Mouse (Mus musculus) adrenal gland, adult 8-10 months (tissue): Measurements from ENCODE around the gene Mog. TPM values are rescaled to one million over a fixed set of nuclear protein-coding genes. Genes with fewer than 3 reads are reported as not detected.
"Not testable (repeated sequence)": the region's sequence is repeated elsewhere in the genome, so short reads cannot be mapped to it uniquely, and the experiment has no call there.

Source experiments
- DNase-seq: peaks from one replicate; pipeline ENCODE4 v3.0.0; 2022
- total RNA-seq, 4 experiments: library from RNA; stranded (reverse); gene quantifications; 2 replicates each; pipeline ENCODE4 v1.2.4; 2022

Mog gene
- total RNA-seq, 4 experiments from 2014 or later = not detected

DNA sequence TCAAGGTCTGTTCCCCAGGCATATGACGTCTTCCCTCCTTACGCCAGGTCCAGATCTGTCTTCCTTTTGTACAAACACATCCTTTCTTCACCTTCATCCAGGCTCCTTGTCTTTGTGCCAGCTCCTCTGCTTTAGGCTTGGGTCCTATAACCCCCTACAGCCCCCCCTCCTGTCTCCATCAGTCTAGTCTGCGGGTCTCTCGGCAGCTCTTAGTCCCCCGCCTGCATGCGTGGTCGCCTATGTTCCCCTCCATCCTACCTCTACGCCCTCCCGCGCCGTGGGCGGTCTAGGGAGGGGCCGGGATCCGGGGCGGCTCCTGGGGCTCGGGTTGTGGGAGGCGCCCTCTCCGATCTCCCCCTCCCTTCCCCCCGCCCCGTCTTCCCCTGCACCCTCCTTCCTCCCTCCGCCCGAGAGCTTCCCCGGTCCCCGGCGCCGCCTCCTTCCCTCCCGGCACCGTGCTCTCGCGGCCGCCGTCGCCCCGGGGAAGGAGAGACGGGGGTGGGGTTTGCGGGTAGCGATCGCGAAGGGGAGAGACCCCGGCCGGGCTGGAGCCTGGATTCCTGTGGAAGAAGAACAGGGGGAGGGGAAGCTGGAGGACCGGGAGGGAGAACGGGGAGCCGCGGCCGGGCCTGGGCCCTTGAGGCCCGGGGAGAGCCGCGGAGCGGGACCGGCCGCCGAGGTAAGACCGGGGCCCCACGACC is 22.6 kb upstream of the Mog start, which contains the start of gene Gabbr1:
TSS of gene Gabbr1 (plus strand) at position 356 of the 701 bp plus-strand sequence.
- DNase-seq = peak; percentile 66

DNA sequence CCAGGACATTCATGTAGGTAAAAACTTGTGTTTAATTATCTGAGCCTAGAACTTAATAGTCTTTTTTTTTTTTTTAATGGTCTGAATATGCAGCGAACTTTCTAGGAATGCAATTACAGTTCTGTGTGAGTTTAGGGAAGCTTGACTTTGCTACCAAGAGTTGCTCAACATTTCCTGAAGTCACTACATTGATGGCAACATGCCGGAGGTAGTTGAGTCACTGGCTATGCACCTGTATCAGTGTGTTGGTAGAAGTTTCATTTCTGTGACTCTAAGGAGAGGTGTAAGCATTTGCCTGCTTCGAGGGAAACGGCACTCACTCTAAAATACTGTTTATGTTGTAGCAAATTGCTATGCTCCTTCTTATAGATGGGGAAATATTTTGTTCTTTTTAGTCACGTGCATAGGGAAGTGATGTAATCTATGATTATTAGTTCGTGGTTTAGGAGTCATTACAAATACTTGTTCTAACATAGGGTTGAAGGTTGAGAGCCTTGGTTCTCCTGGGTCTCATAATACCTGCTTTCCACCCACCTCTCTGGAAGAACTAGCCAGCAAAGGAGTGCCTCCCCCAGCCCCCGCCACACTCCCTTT is 21.6 kb upstream of the Mog start:
- no peak for DNase-seq

- no peak for DNase-seq
These were observed 16.1 kb upstream of the Mog start for GRCm38 (mm10) chr17:37039127-37039894.

GRCm38 (mm10) chr17:37029162-37029561 is 6.0 kb upstream of the Mog start:
- no peak for DNase-seq

DNA sequence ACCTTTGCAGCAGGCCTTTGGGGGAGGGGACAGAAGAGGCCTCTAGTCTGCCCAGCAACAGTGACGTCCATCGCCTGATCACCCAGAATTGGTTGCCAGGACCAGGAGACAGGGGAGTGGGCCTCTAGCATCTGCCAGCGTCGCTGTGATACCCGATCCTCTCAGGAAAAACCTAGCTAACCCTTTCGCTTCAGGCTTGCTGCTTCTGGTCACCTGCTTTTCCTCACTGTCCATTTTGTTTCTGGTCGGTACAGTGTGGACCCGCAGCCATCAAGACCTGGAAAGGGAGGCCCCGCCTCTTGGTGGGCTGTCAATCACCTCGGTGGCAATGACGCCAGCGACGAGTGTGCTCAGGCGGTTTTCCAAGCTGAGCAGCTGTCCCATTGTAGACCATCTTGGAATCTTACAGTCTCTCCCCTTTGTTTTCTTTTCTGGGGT is 5.5 kb upstream of the Mog start:
- peak; percentile 79 for DNase-seq

- no peak for DNase-seq
These were observed 5.0 kb upstream of the Mog start for GRCm38 (mm10) chr17:37028212-37028611.

DNA sequence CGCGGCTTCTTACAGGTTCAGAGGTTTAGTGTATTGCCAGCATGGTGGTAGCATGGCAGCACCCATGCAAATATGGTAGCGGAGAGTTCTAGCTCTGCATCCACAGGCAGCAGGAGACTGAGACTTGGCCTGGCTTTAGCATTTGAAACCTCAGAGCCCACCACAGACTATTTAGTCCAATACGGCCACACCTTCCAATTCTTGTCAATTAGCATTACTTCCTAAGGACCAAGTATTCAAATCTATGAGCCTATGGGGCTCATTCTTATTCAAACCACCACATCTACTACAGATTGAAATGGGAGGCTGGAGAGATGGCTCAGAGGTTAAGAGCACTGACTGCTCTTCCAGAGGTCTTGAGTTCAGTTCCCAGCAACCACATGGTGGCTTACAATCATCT is 4.3 kb upstream of the Mog start:
- DNase-seq = no peak

GRCm38 (mm10) chr17:37026425-37026824 is 3.2 kb upstream of the Mog start:
- no peak for DNase-seq

DNA sequence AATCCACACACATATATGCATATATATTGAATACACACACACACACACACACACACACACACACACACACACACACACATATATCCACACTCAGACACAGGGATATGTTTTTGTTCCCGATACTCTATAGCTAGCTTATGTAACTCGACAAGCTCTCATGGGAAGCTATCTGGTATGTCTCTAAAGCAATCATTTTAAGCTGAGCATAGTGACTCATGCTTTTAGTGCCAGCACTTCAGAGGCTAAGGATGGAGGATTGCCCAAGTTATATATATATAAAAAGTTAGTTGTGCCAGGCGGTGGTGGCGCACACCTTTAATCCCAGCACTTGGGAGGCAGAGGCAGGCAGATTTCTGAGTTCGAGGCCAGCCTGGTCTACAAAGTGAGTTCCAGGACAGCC is 4.0 kb downstream of the Mog start:
- DNase-seq = not testable (repeated sequence)

GRCm38 (mm10) chr17:37018328-37018727 is 4.9 kb downstream of the Mog start:
- DNase-seq = no peak

- DNase-seq = no peak
These were observed 6.9 kb downstream of the Mog start for GRCm38 (mm10) chr17:37016333-37016732.

GRCm38 (mm10) chr17:37012141-37012540 is 11.1 kb downstream of the Mog start:
- DNase-seq = no peak

- DNase-seq = no peak
These were observed 11.5 kb downstream of the Mog start for GRCm38 (mm10) chr17:37011719-37012118.

DNA sequence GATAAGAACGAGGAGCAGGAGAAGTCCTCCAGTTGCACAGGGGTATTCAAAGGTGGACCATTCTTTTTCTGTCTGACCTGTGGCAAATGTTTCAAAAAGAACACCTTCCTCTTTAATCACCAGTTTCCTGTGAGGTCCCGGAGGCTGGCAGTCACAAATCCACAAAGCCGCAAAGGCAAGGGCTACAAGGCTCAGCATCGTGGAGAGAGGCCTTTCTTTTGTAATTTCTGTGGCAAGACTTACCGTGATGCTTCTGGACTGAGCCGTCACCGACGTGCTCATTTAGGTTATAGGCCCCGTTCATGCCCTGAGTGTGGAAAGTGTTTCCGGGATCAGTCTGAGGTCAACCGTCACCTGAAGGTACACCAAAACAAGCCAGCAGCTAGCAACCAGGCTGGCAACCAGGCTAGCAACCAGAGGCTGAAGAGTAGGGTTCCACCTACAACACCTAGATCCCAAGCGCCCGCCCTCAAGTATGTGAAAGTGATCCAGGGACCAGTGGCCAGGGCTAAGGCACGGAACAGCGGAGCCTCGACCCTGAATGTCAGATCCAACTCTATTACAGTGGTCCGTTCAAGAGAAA is 13.6 kb downstream of the Mog start:
- DNase-seq = no peak

- no peak for DNase-seq
These were observed 15.0 kb downstream of the Mog start for GRCm38 (mm10) chr17:37008161-37008560.

- DNase-seq = no peak
These were observed 19.8 kb downstream of the Mog start for GRCm38 (mm10) chr17:37003366-37003765.

DNA sequence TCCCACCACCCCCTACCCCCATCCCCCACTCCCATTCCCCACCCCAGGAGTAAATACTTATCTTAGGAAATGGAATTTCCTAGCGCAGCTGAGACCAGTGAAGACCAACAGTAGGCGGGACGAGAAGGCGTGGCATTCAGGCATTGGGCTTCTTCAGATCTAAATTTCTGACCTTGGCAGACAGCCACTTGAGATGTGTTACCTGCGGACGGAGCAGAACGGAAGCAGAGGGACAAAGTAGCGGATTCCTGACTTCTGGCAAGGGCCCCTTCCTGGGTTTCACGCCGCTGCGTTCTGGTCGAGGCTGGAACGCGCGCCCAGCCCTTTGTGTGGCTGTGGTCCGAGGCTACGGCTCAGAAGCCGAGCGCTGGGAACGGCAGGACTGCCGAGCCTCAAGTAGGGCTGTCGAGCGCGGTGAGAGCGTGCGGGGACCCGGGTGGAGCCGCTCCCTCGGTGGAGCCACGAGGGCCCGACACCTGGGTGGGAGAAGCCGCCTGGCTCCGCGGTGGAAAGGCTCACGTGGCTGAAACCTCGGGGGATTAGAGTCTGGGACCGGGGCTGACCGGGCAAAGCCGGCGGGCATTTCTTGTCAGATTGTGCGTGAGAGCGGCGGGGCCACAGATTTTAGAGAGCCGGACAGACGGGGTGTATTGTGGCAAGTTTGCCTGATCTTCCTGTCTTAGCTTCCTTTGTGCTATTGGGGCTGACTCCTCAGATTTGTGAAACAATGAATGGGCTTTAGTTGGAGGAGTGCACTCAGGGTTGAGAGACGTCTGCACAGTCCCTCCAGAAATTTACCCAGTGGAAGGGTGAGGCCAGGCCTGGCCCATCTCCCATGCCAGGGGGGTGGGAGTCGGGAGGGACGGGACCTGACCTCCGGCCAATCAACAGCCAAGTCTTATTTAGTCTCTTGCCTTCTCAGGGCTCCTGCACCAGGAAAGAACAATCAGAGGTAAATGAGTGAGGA is 20.6 kb downstream of the Mog start:
- DNase-seq = peak; percentile 10

DNA sequence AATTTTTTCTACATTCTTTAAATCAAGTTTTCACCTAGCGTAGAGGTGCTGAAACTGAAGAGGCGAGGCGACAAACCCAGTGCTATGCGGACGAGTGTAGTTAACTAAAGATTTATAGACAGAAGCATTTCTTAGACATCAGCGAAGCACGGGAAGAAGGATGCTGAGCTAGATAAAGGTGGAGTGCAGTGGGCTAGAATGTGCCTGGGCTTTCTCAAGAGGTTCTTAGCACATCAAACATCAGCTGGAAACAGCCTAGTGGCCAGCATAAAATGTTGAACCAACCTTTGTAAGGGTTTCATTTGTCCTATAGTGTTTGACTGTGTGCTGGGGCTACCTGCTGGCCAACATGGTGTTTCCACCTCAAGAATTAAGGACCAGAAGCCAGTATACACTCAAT is 22.3 kb downstream of the Mog start, which contains the start of gene Zfp57:
TSS of gene Zfp57 (plus strand) at position 301 of the 400 bp plus-strand sequence.
- DNase-seq = no peak

GRCm38 (mm10) chr17:36998477-36998876 is 24.7 kb downstream of the Mog start:
- DNase-seq = no peak

DNA sequence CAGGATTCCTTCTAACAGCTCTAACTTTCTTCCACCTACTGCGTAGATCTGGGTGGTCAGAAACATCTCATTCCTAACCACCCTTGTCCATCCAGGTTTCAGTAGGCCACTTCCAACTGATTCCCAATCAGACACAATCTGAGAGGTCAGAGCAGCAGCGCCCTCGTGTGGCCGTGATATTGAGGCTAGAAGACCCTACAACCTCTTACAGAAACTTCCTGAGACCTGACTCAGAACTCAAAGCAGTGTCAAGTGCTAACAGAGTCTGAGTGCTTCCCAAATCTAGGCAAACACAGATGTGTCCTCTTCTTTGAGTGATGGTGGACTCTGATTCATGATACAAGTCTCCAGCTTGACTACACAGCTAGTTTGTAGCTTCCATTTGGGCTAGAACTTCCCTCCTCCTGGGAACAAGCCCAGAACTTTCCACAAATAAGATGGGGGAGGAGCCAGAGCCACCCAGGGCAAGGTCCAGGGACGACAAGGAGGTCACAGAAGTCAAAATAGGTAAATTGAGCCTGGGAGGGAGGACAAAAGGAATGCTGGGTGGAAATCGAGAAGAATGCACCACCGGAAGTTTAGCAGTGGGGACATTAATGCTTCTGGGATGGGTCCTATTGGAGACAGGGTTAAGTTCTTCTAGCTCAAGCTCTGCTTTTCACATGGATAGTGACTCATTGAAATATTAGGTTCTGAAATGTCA is 26.0 kb downstream of the Mog start:
- peak; percentile 58 for DNase-seq

GRCm38 (mm10) chr17:36995448-36995847 is 27.8 kb downstream of the Mog start:
- no peak for DNase-seq
